Mouse (Mus musculus) lung, postnatal 25 days (tissue): Measurements from ENCODE around the gene Fam161b.
A peak's percentile ranks its signal among the peaks of the same experiment; 100 is the strongest.

ENCODE experiments used
- DNase-seq: peaks from one replicate; pipeline ENCODE4 v3.0.0; 2022; ENCODE audit warnings: low spot score

Gene Fam161b

DNA sequence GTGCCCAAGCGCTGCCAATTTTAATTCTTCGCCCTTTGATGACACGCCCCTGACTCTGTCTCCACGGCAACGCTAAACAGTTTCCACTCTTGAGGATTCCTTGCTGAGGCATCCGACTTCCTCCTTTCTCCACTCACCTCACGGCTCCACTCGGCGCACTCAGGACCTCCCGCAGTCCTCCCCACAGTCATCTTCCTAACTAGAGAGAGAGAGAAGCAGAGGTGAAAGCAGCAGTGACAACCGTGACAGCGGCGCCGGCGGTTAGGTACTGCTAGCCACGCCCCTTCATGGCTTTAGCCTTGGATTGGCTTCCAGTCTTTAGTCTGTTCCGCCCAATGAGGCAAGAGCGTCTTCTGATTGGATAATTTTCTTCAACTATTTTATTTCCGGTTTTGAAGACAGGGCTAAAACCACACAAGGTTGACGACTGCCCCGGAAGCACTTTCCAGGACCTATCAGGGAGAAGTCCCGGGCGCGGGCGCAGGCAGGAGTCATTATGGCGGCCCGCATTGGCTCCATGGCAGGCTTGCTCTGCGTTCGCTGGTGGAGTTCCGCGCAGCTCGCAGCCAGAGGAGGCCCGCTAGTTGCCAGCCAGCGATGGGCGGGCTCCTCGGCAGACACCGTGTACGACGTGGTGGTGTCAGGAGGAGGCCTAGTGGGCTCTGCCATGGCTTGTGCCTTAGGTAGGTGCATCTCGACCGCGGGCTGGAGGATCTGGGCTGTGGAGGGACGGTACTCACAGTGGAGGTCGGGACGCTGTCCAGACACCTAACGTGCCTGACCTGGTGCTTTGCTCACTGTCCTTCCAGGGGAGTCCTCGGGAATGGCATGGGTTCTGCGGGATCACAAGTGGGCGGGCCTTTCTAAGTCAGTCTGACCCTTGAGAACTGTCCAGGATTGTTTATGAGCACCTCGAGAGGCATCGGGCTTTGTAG, at the start of gene Fam161b, which contains the start of gene Coq6:
Gene Fam161b (minus strand): TSS at position 279 of the 935 bp plus-strand sequence.
Gene Coq6 (plus strand): TSS at position 103 of the 935 bp plus-strand sequence.
- DNase-seq = peak; percentile 98

DNA sequence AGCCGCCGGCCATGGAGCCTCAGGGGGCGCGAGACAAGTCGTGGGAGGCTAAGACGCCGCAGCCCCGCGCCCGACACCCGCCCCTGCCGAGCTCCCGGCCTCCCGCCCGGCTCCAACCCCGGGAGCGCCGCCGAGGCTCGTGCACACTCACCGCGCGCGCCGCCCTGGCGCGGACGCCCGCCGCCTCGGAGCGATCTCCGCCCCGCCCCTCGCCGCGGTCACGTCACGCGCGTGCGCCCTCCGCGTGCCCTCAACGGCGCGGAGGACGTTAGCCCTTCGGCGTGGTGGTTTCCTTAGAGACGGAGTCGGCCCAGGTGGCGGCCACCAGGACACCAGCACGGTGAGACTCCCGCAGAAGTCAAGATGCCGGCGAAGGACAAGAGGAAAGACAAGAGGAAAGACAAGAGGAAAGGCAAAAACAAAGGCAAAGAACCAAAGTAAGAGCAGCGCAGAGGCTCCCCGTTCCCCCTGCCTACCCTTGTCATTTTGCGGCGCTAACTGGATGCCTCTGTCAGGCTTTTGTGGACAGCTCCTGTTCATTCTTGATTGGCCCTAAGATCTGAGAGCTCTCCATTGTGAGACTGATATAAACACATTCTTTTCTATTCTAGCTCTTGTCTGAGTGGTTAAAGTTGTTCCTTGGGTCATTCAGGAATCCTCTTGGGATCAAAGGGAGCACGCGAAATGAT, 47.3 kb upstream of the Fam161b start, which contains the start of the genes Entpd5 and Bbof1:
Gene Entpd5 (minus strand): TSS at position 211 of the 689 bp plus-strand sequence.
Gene Bbof1 (plus strand): TSS at position 253 of the 689 bp plus-strand sequence.
- DNase-seq = peak; percentile 90

DNA sequence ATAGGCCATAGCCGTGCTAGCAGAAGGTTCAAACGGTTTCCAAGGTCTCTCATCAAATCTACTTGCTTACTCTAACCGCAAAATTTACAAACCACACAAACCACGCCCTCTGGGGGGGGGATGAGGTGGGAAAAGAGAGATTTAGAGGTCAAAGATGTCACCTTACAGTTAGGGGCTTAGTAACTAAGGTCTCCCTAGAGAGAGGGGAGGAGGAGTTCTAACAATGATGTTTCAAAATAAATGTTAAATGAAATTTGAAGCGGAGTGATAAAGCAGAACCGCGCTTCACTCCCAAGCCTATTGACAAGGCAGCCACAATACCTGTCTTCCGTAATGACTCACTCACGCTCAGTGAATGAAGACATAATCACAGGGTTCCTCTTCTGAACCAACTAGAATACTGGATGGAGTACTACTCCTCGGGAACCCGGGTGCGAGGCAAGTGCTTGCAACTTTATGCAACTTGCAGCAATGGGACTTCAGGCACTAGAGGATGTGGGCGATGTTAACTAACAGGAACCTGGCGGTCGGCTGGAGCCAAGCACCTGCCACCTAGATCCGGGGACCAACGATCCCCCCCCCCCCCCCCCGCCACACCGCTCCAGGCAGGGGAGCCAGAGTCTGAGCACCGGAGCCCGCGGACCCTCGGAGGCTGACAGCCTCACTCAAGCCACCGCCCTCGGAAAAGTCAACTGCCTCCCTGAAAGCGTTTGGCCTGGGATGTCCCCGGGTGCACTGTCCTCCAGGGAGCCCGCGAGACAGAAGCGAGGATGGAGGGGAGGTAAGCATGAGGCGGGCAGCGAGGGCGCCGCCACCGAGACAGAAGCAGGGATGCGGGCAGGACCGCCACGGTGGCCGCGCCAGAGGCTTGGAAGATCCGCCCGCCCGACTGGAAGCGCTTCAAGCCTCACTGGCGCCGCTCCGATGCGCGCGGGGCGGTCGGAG, 46.5 kb upstream of the Fam161b start:
- DNase-seq = peak; percentile 29

DNA sequence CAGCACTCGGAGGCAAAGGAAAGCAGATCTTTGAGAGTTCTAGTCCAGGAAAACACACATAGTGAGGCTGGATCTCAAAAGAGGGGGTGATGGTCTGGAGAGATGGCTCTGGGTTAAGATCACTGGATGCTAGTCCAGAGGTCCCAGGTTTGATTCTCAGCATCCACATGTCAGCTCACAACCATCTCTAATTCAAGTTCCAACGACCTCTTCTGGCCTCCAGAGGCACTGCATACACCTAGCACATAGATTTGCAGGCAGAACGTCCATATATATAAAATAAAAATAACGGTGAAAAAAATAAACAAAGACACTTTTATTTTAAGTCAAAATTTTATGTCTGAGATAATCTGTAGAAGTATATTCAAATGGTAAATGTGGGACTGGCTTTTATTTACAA, 45.6 kb upstream of the Fam161b start:
- no peak for DNase-seq

DNA sequence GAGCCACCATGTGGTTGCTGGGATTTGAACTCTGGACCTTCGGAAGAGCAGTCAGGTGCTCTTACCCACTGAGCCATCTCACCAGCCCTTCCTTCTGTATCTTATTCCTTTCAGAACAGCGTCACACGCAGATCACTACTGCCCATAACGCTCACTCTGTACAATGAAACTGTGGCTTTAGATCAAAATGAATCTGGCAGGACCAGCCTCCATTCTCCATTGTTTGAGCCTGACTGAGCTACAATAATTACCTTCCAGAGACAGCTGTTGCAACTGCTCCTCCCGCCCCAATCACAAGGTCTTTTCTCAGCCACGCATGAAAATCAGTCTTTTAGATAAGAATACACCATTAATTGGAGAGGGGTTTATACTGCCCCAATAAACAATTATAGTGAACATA, 42.9 kb upstream of the Fam161b start:
- no peak for DNase-seq

DNA sequence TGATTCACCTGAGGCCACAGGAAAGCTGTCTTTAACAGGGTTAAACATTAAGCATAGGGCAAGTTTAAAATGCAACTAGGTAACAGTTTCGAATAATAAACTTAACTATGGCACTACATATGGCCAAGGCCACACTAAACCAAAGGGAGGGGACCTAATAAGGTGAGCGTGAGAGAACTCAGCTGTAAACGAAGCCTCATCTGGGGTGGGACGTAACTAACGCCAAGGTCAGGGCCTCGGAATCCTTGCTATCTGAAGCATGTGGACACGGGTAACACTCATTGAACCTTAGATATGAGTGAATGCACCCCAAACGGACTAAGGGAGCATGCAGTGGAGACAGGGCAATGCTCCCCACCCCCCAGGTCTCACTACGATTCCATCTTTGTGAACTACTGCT, 41.3 kb upstream of the Fam161b start:
- no peak for DNase-seq

DNA sequence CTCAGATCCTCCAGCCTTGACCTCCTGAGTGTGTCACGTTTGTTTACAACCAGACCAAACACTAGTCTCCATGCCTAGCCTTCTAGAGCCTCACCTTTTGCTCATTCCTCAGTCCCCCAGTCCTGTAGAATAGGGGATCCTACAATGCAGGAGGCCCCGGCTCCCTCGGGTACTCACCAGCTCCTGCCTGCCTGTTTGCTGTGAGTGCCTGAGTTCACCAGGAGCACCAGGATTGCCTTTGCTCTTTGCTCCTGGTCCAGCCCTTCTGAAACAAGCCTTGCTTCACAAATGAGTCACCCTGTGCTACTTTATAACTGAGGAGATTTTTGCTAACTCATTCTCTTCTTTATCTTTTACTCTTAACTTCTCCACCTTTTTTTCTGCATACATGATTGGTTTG, 39.0 kb upstream of the Fam161b start:
- no peak for DNase-seq

DNA sequence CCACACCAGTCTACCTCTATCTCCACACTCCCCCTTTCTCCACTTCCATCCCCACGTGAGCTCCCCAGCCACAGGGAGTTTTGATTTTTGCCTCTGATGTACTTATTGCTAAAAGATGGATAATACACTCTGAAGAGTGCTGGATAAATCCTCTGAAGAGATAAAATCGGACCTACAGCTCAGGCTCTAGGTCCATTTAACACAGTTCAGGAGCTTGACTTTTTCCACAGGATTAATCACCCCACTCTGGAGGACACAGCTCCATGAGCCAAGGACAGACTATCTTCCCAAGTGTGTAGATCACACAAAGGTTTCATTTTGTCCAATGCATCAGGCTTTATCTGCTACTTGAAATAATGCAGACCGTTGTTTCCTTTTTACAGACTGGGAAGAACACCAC, 38.4 kb upstream of the Fam161b start:
- no peak for DNase-seq

DNA sequence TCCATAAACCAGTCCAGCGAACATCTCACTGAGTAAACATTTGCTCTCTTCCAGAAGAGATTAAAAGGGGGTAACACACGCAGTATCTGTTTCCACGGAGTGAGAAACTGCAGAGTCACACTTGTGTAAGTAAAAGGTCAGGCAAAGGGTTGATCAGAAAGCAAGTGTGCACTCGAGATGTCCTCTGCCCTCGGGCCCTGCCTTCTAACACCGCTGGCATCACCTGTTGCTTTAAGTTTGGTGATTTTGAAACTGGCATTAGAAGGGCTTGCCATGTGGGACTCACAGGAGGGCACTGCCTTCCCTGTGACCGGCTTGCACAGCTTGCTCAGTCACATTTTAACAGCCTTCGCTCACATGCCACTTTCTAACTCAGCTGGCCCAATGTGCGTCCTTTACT, 38.0 kb upstream of the Fam161b start:
- DNase-seq = no peak

DNA sequence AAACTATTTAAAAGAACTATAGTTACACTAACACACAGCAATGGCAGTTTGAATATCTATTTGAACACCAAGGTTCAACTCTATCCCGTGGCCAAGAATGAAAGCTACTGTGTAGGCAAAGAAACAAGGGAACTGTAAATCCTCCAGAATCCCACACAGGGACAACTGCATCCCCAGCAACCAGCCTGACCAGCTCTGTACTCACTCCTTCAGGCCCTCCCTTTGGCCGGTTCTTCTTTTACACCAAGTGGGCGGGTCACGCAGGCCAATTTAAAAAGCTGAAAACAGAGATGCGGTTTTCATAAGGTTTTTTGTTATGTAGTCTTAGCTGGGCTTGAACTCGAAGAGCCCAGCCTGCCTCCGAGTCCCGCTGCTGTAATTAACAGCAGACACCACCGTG, 37.5 kb upstream of the Fam161b start:
- no peak for DNase-seq

DNA sequence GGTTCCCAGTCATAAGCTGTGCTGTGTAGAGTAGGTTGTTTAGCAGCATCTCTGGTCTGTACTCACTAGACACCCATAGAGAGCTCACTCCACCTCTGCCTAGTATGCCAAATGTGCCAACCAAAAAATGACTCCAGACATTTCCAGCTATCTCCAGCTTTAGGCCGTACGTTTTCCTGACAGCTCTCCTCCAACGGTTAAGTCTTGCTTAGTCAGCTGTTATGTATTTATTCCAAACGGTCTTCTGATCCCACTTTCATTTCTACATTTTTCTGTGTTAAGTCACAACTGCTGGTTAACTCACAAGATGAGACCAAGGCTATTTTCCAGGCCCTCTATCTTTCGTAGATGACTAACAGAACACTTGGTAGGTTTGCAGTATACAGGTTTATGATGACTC, 37.0 kb upstream of the Fam161b start:
- DNase-seq = no peak

DNA sequence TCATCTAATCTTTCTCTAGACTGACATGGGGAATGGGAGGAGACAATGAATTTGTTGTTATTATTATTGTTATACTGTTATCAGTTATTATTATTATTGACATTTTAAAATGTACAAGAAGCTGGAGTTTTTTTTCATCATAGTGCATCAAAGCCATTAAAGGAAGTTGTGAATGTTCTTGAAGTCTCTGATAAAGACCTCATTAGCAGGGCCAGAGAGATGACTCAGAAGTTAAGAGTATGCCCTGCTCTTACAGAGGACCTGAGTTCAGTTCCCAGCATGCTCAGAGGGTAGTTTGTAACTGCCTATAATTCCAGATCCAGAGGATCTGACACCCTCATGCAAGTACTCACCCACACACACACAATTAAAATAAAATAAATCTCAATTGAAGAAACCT, 36.1 kb upstream of the Fam161b start:
- DNase-seq = no peak

DNA sequence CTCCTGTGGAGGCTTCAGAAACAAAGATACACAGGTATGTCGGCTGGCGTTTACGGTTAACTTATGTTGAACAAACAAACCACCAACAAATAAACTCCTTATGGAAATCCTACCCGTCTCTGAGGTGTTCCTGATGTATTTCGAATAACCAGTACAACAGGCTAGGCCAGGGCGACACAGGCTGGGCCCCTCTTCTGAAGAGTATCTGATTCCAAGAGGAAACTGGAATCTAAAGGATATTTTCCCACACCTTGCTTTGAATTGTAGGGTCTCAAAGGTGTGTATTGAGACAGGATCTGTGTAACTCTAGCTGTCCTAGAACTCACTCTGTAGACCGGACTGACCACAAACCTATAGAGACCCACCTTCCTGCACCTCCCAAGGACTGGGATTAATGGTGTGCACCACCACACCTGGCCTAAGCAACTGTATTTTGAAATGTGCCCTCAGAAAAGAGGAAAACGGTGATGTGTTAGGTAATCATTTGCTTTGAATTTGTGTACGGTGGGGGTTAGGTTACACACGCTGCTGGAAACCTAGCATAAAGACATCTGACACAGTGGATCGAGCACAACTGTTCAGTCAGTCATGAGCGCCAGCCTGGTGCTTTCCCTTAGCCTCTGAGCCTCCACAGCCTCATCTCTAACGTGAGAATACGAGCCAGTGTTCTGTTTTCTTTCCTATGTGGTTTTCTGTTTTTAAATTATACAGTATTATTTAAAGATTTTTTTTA, 35.5 kb upstream of the Fam161b start:
- no peak for DNase-seq

DNA sequence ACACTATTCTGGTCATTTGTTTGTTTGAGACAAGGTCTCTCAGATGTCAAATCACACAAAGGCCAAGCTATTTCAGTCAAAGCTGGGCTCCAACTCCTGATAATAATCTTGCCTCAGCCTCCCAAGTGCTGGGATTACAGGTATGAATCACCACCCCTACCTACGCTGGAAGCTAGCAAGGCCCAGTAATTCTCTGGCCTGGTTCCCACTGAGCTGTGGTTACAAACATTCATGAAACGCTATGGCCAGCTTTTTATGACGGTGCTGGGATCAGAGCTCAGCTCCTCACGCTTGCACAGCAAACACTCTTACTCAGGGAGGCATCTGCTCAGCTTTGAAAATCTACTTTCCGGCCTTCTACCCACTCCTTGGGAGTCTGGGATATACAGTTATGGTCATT, 32.2 kb upstream of the Fam161b start:
- DNase-seq = no peak

DNA sequence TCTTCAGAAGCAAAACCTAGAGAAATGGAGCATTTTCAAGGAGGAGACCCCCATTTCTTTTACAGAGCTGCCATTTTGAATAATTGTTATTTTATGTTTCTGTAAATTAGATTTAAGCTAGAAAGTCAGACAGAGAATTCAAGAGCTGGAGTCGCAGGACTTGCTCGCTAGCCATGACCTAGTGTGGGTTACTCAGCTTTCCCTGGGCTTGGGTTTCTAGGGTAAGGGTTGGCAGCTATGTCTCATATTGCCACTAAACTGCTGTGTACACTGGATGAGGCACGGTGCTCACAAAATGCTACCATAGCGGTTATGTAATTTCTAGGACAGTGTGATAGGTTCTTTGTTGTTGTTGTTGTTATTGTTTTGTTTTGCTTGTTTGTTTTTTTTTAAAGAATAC, 31.0 kb upstream of the Fam161b start:
- DNase-seq = no peak

DNA sequence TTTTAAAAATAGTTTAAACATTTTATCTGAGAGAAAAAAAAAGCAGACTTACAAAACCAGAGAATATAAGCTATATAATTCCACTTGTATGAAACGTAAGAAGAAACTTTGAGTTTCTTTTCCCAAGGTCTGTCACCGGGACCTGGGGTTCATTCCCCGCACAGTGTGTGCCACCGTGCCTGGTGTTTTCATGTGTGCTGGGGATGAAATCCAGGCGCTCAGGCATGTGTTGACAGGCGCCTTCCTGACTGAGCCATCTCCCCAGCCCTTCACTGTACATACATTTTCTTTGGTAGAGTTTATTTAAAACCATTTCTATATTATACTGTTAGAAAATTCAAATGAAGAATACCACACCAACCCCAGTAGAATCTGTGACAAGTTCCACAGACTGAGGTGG, 28.7 kb upstream of the Fam161b start:
- no peak for DNase-seq

DNA sequence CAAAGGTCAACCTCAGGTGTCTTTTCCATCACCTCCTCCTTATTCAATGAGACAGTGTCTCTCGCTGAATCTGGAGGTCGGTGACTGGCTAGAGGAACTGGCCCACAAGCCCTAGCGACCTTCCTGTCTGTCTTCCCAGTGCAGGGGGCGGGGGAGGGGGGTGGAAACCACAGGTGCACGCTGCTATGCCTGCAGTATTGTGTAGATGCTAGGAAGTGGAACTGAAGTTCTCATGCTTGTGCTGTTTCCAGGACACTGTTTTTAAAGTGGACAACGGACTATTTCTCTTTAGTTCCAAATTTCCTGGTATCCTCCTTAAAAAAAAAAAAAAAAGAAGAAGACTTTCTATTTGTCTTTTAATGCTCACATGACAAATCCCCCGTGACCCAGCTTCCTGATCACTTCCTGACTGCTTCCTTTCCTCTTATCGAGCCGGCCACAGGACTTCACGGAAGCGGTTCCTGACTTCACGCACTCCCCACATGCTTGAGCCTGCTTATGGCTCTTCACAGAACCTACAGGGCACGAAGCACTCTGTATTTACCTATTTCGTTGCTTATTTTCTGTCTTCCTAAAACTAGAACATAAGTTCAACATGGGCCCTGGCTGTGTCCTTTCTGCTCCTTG, 27.3 kb upstream of the Fam161b start:
- DNase-seq = no peak

DNA sequence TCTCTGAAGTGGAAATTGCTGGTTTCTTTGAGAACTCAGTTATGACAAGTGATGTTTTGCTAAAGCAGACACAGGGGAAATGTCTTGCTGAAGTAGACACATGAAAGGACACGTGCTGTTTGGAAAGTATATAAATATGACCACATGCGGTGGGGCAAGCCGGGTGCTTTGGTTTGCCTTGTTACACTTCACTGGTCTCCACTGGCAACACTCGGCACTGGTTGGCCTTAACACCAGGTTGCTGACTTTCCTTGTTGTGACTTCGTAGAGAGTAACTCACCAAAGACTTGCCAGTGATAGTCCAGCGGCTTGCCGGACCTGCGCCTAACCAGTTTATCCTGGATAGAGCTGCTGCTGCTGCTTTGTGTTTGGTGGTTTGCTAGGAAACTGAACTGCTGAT, 26.5 kb upstream of the Fam161b start:
- peak; percentile 27 for DNase-seq

DNA sequence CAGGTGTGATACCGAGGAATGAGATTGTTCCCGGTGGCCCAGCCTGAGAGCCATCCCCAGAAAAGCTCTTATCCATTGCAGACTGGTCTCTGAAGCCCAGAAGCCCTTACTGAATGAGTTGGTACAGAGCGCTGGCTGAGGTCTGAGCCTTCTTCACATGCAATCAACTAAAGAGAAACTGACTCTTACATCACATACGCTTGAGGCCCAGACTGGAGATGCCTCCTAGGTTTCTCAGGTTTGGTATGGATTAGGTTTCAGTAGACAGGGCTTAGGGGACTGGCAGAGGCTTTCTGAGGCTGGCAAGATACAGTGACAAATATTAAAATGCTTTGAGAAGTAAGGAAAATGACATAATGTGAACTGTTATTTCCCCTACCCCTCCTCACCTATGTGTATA, 23.8 kb upstream of the Fam161b start:
- DNase-seq = no peak

DNA sequence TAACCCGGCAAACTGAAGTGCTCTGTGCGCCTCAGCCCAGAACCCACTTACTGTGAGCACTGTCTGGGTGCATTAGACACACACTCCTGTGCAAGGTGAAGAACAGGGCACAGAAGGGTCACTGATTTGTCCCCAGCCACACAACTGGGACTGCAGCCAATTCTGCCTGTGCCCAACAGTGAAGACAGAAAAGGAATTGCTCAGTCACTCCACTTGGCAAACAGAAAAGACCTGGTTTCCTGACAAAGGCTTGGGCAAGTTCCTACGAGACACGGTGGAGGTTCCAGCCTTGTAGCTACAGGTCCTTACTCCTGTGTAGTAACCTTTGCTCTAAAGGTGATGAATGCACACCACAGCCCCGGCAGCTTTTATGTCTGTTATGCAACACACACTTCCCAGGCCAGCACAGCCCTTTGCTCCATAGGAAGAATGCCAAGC, 23.0 kb upstream of the Fam161b start:
- peak; percentile 72 for DNase-seq

DNA sequence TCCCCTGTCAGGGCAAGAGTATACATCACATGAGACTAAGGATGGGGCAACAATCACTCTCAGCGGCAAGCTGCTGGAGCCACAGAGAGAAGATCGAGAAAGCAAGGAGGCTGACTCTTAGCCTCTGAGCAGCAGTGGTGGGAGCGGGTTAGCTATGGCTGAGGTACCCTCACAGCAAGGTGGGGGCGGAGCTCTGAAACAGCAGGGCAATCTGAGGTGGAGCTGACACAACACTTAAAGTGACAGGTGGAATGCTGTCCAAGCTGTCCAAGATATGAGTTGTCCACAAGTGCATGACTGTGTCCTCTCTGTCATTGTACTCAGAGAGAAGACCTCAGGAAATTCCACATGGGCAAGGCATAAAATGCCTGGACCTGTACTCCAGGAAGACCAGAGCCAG, 20.7 kb upstream of the Fam161b start:
- DNase-seq = no peak
